Mouse (Mus musculus): ENCODE data around the gene Gpr146. TPM values are rescaled to one million over a fixed set of nuclear protein-coding genes. Genes with fewer than 3 reads are reported as not detected.
A peak's percentile ranks its signal among the peaks of the same experiment; 100 is the strongest.

Gpr146 gene
- total RNA-seq, 2 experiments from 2014 or later, result 5.7 to 7.5 TPM

- intact Hi-C loops (cut with DNase I), result no loop called here
- DNase-seq (ENCODE audit: extremely low spot score in 1 of 2, low spot score in 2 of 2), result peak in 1 of 2 experiments; percentile 80
Measured at GRCm38 (mm10) chr5:139391309-139391990, 14.0 kb downstream of the Gpr146 start.

DNA sequence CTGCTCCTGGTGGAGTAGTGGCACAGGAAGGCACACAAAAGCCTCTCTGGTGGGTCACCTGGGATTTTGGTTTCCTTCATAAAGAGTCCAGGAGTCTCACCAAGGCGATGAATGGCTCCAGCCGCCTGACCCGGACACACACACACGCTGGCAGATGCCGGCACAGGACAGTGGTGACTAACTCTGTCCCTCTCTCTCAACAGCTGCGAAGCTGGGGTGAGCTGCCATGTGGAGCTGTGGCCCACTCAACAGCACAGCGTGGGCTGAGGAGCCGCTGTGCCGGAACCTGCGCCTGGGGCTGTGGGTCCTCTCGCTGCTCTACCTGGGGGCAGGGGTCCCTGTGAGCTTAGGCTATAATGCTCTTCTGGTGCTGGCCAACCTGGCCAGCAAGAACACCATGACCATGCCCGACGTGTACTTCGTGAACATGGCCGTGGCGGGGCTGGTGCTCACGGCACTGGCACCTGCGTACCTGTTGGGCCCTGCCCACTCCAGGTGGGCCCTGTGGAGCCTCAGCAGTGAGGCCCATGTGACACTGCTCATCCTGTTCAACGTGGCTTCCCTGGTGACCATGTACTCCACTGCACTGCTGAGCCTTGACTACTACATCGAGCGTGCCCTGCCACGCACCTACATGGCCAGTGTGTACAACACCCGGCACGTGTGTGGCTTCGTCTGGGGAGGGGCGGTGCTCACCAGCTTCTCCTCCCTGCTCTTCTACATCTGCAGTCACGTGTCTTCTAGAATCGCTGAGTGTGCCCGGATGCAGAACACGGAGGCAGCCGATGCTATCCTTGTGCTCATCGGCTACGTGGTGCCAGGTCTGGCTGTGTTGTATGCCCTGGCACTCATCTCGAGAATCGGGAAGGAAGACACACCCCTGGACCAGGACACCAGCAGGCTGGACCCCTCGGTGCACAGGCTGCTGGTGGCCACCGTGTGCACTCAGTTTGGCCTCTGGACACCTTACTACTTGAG is 15.0 kb downstream of the Gpr146 start:
- DNase-seq (ENCODE audit: extremely low spot score in 1 of 2, low spot score in 2 of 2), result no peak
- intact Hi-C loops (cut with DNase I), result no loop called here

- DNase-seq (ENCODE audit: extremely low spot score in 1 of 2, low spot score in 2 of 2), result no peak
- intact Hi-C loops (cut with DNase I), result no loop called here
Measured at GRCm38 (mm10) chr5:139393197-139393588, 15.7 kb downstream of the Gpr146 start.

- DNase-seq (ENCODE audit: extremely low spot score in 1 of 2, low spot score in 2 of 2), result no peak
- intact Hi-C loops (cut with DNase I), result no loop called here
Measured at GRCm38 (mm10) chr5:139394399-139394798, 16.9 kb downstream of the Gpr146 start.

- no peak for DNase-seq (ENCODE audit: extremely low spot score in 1 of 2, low spot score in 2 of 2)
- intact Hi-C loops (cut with DNase I), result loop anchor here (5.0 kb wide), 1 partner anchor 33 kb away; no protein-coding TSS in a partner anchor
Measured at GRCm38 (mm10) chr5:139395528-139395927, 18.0 kb downstream of the Gpr146 start.

- intact Hi-C loops (cut with DNase I), result loop anchor here (5.0 kb wide), 1 partner anchor 35 kb away; no protein-coding TSS in a partner anchor
Measured at GRCm38 (mm10) chr5:139397359-139397916, 19.9 kb downstream of the Gpr146 start.

GRCm38 (mm10) chr5:139397959-139398753 is 20.7 kb downstream of the Gpr146 start:
- peak; percentile 89 to 95 for DNase-seq (ENCODE audit: extremely low spot score in 1 of 2, low spot score in 2 of 2)
- intact Hi-C loops (cut with DNase I), result loop anchor here (5.0 kb wide), 1 partner anchor 36 kb away; no protein-coding TSS in a partner anchor

More at GRCm38 (mm10) chr5:139397359-139397916, 19.9 kb downstream of the Gpr146 start:
- DNase-seq (ENCODE audit: extremely low spot score in 1 of 2, low spot score in 2 of 2), result no peak

GRCm38 (mm10) chr5:139398786-139399185 is 21.3 kb downstream of the Gpr146 start:
- intact Hi-C loops (cut with DNase I), result loop anchor here (5.0 kb wide), 1 partner anchor 36 kb away; no protein-coding TSS in a partner anchor
- DNase-seq (ENCODE audit: extremely low spot score in 1 of 2, low spot score in 2 of 2), result no peak

DNA sequence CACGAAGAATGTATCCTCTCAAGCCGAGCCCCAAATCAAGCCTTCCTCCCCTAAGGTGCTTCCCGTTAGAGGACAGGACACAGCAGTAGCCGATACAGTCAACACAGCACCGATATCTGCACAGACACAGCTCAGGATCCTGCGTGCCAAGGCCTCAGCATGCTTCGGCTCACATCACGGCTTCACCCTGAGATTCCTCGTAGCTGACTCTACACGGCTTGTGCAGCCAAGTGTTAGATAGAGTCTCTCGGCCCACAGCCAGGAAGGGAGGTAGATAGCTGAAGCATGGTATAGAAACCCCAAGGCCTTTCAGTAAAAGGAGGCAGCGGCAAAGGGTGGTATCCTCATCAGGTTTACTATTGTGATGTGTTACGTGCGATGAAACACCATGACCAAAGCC is 22.5 kb downstream of the Gpr146 start:
- intact Hi-C loops (cut with DNase I), result loop anchor here (5.0 kb wide), 1 partner anchor 38 kb away; no protein-coding TSS in a partner anchor
- no peak for DNase-seq (ENCODE audit: extremely low spot score in 1 of 2, low spot score in 2 of 2)

- intact Hi-C loops (cut with DNase I), result no loop called here
- DNase-seq (ENCODE audit: extremely low spot score in 1 of 2, low spot score in 2 of 2), result no peak
Measured at GRCm38 (mm10) chr5:139402106-139402505, 24.6 kb downstream of the Gpr146 start.

DNA sequence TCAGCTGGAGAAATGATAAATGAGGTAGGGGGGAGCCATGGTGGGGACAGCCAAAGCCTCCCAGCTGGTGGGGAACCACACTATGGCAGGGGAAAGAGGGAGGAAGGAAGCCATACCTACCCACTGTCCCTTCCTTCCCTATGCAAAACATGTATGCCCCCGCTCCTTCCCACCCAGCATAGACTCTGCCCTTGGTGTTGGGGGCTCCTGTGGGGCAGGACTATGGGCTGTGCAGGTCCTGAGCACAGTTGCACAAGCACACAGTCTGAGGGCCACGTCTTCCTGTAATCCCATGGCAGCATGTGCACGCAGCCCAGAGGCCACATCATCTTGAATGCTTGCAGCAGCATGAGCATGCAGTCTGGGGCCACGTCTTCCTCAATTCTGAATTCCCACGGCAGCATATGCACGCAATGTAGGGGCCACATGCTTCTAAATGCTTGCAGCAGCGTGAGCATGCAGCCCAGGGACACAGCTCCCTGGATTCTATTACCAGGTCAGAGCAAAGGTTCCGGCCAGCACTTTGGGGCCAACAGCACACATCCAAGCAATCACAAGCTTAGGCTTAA is 26.3 kb downstream of the Gpr146 start:
- intact Hi-C loops (cut with DNase I), result no loop called here
- DNase-seq (ENCODE audit: extremely low spot score in 1 of 2, low spot score in 2 of 2), result no peak

- intact Hi-C loops (cut with DNase I), result no loop called here
- no peak for DNase-seq (ENCODE audit: extremely low spot score in 1 of 2, low spot score in 2 of 2)
Measured at GRCm38 (mm10) chr5:139404801-139405401, 27.4 kb downstream of the Gpr146 start, which contains the start of gene C130050O18Rik. Gene C130050O18Rik (plus strand): TSS chr5:139405280.

GRCm38 (mm10) chr5:139405478-139405877 is 28.0 kb downstream of the Gpr146 start:
- intact Hi-C loops (cut with DNase I), result no loop called here
- no peak for DNase-seq (ENCODE audit: extremely low spot score in 1 of 2, low spot score in 2 of 2)

DNA sequence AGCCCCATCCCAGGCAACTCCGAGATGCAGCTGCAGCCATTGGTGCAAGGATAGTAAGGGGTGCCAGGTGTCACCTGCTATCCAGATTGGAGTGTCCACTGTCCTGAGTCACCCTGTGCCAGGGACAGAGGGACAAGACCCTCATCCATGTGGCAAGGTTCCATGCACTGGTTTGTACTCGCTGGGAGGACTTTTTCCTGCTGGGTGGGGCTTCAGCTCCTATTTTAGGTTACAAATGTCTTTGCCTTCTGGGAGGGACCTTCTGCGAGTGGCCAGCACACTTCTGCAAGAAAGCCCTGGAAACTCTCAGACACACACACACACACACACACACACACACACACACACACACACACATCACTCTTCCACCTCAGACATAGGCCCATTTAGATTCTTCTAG is 28.5 kb downstream of the Gpr146 start:
- DNase-seq (ENCODE audit: extremely low spot score in 1 of 2, low spot score in 2 of 2), result no peak
- intact Hi-C loops (cut with DNase I), result no loop called here

DNA sequence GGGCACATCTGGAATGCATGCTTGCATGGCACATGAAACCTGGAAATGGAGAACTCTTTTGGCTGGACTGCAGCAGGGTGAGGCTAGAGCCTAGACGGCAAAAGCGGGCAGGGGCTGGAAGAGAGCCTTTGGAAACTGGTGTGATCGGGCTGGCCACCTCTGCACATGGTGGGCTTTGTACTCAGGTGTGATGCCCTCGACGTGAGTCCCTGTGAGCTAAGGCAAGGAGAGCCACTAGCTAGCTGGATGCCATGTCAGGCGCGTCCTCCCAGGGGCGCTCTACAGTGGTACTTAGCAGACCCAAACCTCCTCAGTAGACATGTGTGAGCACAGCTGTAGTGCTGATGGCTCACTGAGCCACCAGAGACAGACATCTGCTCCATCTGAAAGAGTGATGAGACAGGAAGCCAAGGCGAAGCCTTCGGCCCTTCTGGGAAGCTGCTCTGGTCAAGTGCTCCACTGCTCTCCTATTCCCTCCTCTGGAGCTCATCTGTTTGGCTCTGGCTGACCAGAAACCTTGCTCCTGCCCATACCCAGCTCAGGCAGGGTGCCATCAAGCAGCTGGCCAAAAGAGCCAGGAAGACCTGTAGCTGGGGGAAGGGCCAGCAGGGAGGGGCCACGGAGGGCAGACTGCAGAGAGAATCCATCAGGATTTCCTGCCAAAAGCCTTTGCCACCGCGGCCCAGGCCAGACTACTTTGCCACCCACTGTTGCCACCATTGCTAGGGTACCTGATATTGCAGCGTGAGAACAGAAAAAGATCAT is 29.8 kb downstream of the Gpr146 start:
- no peak for DNase-seq (ENCODE audit: extremely low spot score in 1 of 2, low spot score in 2 of 2)
- intact Hi-C loops (cut with DNase I), result no loop called here

DNA sequence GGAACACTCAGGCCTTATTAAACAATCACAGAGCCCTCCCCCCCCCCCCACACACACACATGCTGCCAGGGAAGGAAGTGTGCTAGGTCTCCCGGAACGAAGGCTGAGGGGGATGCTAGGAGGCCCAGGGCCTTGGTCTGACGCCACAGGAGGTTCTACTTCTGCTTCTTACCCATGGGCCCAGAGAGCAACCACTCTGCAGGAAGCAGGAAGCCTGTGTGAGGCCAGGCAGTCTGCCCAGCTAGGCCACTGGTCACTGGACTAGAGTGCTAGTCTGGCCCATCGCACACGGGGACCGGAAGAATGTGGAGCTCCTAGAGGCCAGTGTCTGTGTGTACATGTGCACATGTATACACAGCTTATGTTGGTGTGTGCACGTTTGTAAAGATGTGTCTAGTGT is 31.0 kb downstream of the Gpr146 start:
- intact Hi-C loops (cut with DNase I), result no loop called here
- peak; percentile 52 to 79 for DNase-seq (ENCODE audit: extremely low spot score in 1 of 2, low spot score in 2 of 2)

DNA sequence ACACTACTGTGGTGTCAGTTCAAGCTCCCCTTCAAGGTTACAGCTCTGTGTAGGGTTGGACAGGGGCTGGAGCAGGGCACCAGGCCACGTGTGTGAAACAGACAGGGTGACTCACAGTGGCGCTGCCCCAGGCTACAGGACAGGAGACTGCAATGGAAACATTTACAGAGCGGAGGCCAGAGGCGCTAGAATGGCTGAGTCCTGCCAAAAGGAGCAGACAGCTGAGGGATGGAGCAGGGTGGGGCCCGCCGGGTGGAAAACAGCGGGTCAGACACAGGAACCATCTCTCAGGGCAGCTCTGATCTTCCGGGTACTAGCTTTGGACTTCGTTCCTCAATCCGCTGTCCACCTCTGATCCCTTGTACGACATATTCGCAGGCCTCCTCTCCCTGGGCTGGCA is 31.9 kb downstream of the Gpr146 start:
- peak in 1 of 2 experiments; percentile 70 for DNase-seq (ENCODE audit: extremely low spot score in 1 of 2, low spot score in 2 of 2)
- intact Hi-C loops (cut with DNase I), result no loop called here

Measured in left cerebral cortex, postnatal 10 days (tissue).